Mouse (Mus musculus) hindbrain, embryonic 12.5 days (tissue): ENCODE results near the gene Cebpb. TPM values are rescaled to one million over a fixed set of nuclear protein-coding genes. Genes with fewer than 3 reads are reported as not detected.

Source experiments
- microRNA-seq: library from miRNA; unstranded; fragments of <30 nt; microRNA quantifications from one replicate; pipeline ENCODE4, GENCODE M21; 2017
- polyA plus RNA-seq: library from polyadenylated mRNA; unstranded; fragments of >200 nt; fragmentation: Nextera tagmentation; extraction: Ambion mirVana; gene quantifications from 2 replicates; pipeline ENCODE4 v1.2.1, GENCODE M21; 2016

Gene Cebpb
- polyA plus RNA-seq, 1 experiment from 2014 or later = 4.5 TPM

Small RNA genes within 50 kb of the gene (microRNA-seq; reads per million reads assigned to microRNA genes)
- not detected for gene Gm22355

Other genes starting within 250 kb of the Cebpb start
- 120 TPM in 2 replicates for gene Rnf114, start 196.3 kb upstream of the Cebpb start, polyA plus RNA-seq
- gene Spata2, start 196.0 kb upstream of the Cebpb start, polyA plus RNA-seq = 20.8 and 25.3 TPM in 2 replicates
- gene Snai1, start 150.7 kb upstream of the Cebpb start, polyA plus RNA-seq = 30.1 and 39.0 TPM in 2 replicates
- 290 and 291 TPM in 2 replicates for gene Ube2v1, start 56.8 kb upstream of the Cebpb start, polyA plus RNA-seq
- gene Gm20431, start 27.4 kb upstream of the Cebpb start, polyA plus RNA-seq = 16.9 and 18.8 TPM in 2 replicates
- gene Tmem189, start 907 bp downstream of the Cebpb start, polyA plus RNA-seq = 39.0 and 43.9 TPM in 2 replicates
- 96.9 and 118 TPM in 2 replicates for gene Ptpn1, start 243.1 kb downstream of the Cebpb start, polyA plus RNA-seq